Mouse (Mus musculus) ES-E14 (cell line): ENCODE data around the gene Cfap299. TPM values are rescaled to one million over a fixed set of nuclear protein-coding genes. Genes with fewer than 3 reads are reported as not detected.

Source experiments
- DNase-seq: peaks from one replicate; pipeline ENCODE4 v3.0.0-alpha.2; 2013; ENCODE audit warnings: low read depth, low spot score
- H3K27ac ChIP-seq: 2 replicates; pipeline ENCODE4 v1.5.1; 2012; ENCODE audit warnings: low read depth, mild to moderate bottlenecking, low read length, moderate library complexity, mixed read lengths; ENCODE audit not compliant: poor library complexity, insufficient read depth, severe bottlenecking
- H3K36me3 ChIP-seq: 2 replicates; pipeline ENCODE4 v1.6.1; 2012; ENCODE audit warnings: mild to moderate bottlenecking, low read length, moderate library complexity, mixed read lengths; ENCODE audit not compliant: control insufficient read depth, poor library complexity, insufficient read depth, severe bottlenecking
- H3K4me1 ChIP-seq, 2 experiments: fragments of 150-350 bp in 1 of 2; sonication (generic) in 1 of 2; 2 replicates each; pipeline ENCODE4 v1.6.1; 2012; ENCODE audit warnings: low read length in 2 of 2, mild to moderate bottlenecking in 1 of 2, mixed read lengths in 1 of 2; ENCODE audit not compliant: control insufficient read depth in 2 of 2, insufficient read depth in 2 of 2, poor library complexity in 1 of 2
- H3K4me3 ChIP-seq, 2 experiments: fragments of 150-350 bp in 1 of 2; sonication (generic) in 1 of 2; 2 replicates each; pipeline ENCODE4 v1.5.1; 2012; ENCODE audit warnings: low read length in 2 of 2, low read depth in 1 of 2, mild to moderate bottlenecking in 1 of 2, mixed read lengths in 1 of 2; ENCODE audit not compliant: insufficient read depth in 1 of 2, poor library complexity in 1 of 2, severe bottlenecking in 1 of 2
- H3K9ac ChIP-seq: 2 replicates; pipeline ENCODE4 v1.6.1; 2012; ENCODE audit warnings: low read depth, mild to moderate bottlenecking, low read length, mixed read lengths; ENCODE audit not compliant: poor library complexity, insufficient read depth, severe bottlenecking
- H3K9me3 ChIP-seq: fragments of 150-350 bp; sonication (generic); 2 replicates; pipeline ENCODE4 v1.6.1; 2012; ENCODE audit warnings: low read depth, mild to moderate bottlenecking, low read length; ENCODE audit not compliant: control insufficient read depth, insufficient read depth
- CHD2 ChIP-seq: IDR thresholded peaks from 2 replicates; pipeline ENCODE4 v1.6.1; 2014; ENCODE audit warnings: mild to moderate bottlenecking, low read depth, low read length, inconsistent platforms
- HCFC1 ChIP-seq: IDR thresholded peaks from 2 replicates; pipeline ENCODE4 v1.6.1; 2012; ENCODE audit warnings: low read length, inconsistent platforms, borderline replicate concordance; ENCODE audit not compliant: insufficient read depth
- MAFK ChIP-seq: IDR thresholded peaks from 2 replicates; pipeline ENCODE4 v1.6.1; 2014; ENCODE audit warnings: mild to moderate bottlenecking, low read depth, low read length, inconsistent platforms; ENCODE audit not compliant: insufficient read depth
- ZC3H11A ChIP-seq: IDR thresholded peaks from 2 replicates; pipeline ENCODE4 v1.6.1; 2012; ENCODE audit warnings: low read depth, mild to moderate bottlenecking, inconsistent platforms, low read length, borderline replicate concordance
- ZNF384 ChIP-seq: IDR thresholded peaks from 2 replicates; pipeline ENCODE4 v1.6.1; 2012; ENCODE audit warnings: low read depth, low read length, inconsistent platforms
- in situ Hi-C, 2 experiments: fragments of 600-800 bp; cut with MboI; formaldehyde crosslinking; loops; one replicate each; pipeline ENCODE4 v1.15.1; 2025; ENCODE audit warnings: low sequenced_read_pairs in 2 of 2, inconsistent platforms in 1 of 2; ENCODE audit not compliant: unreplicated experiment in 2 of 2
- total RNA-seq: library from RNA; depleted of rRNA; stranded (reverse); fragments of 300-350 nt; gene quantifications from 2 replicates; pipeline ENCODE4 v1.2.3, GENCODE M21; 2012

Gene Cfap299
- total RNA-seq, 1 experiment: not detected

- in situ Hi-C loops: no loop called here
These were observed 193.3 kb downstream of the Cfap299 start for GRCm38 (mm10) chr5:98522270-98522977.

DNA sequence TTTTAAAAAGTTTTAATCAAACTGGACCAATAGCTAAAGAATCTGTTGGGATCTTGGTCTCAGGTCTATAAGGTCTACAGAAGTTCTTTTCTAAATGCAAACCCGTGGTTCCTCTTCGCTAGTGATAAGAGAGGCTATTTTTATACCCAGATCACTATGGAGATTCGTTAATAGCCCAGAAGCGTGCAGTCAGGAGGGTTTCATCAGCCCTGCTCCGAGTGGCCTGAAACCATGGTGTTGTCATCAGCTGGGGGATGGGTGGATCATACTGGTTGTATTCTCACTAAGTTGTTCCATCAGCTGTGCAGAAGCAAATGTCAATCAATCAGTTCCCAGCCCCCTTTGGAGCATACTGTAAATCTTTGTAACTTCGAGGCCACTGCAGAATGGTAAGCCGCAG is 193.9 kb downstream of the Cfap299 start:
- TF ChIP-seq MAFK (no peak), ZNF384 (no peak), ZC3H11A (no peak), HCFC1 (no peak)
- no peaks in the 10 kb centered on the region for H3K4me1 ChIP-seq
- no peak overlapping the region for H3K27ac ChIP-seq
- in situ Hi-C loops: no loop called here
- H3K9me3 ChIP-seq: no peaks in the 10 kb centered on the region
- no peaks in the 10 kb centered on the region for H3K36me3 ChIP-seq
- H3K9ac ChIP-seq: no peak overlapping the region
- H3K4me3 ChIP-seq: no peak overlapping the region
- no peak for DNase-seq

More at GRCm38 (mm10) chr5:98522270-98522977, 193.3 kb downstream of the Cfap299 start:
- TF ChIP-seq MAFK (no peak), ZNF384 (no peak), ZC3H11A (no peak), CHD2 (no peak), HCFC1 (no peak)
- Histone ChIP-seq H3K27ac (no peak overlapping the region), H3K4me1 (no peaks in the 10 kb centered on the region), H3K36me3 (no peaks in the 10 kb centered on the region), H3K4me3 (no peak overlapping the region), H3K9me3 (no peaks in the 10 kb centered on the region), H3K9ac (no peak overlapping the region)
- no peak for DNase-seq

DNA sequence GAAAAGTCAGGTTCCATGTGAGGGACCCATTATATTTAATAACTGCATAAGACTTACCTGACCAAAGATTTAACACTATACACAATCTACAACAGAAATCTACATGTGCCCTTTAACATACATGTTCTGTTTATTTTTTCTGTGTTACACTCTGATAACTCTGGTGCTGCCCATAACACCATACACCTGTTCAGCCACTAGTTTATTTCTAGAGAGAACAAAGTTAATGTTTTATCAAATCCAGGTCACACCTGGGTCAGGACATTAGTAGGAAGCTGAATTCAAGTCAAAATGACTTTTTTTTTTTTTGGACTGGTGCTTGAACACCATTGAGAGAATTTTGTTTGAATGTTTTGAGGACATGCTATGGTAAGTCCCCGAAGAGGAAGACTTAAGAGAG is 194.7 kb downstream of the Cfap299 start:
- H3K9ac ChIP-seq: no peak overlapping the region
- H3K4me1 ChIP-seq: no peaks in the 10 kb centered on the region
- TF ChIP-seq HCFC1: no peak
- no peak for TF ChIP-seq ZC3H11A
- no peak for TF ChIP-seq CHD2
- TF ChIP-seq ZNF384: no peak
- no peak for TF ChIP-seq MAFK
- H3K27ac ChIP-seq: no peak overlapping the region
- no peaks in the 10 kb centered on the region for H3K9me3 ChIP-seq
- in situ Hi-C loops: no loop called here
- H3K4me3 ChIP-seq: no peak overlapping the region
- no peaks in the 10 kb centered on the region for H3K36me3 ChIP-seq
- DNase-seq: no peak

DNA sequence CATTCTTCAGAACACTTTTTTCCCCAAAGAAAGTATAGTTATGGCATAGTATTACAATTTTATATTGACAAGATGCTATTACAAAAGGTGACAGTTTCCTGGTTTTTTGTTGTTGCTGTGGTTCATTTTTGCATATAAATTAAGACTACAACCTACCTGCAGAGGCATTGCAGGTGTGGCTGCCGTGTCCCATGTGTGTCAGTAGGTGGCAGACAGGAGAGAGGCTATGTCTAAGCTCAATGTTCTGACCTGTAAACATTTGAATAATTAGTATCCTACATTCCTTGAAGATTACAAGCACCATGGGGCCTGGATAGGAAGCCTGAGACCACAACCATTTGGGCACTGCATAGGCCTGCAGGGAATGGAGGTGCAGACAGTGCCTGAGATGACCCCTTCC is 212.2 kb downstream of the Cfap299 start:
- no peak for TF ChIP-seq MAFK
- TF ChIP-seq ZC3H11A: no peak
- TF ChIP-seq ZNF384: no peak
- no peak for TF ChIP-seq CHD2
- Histone ChIP-seq H3K9ac (no peak overlapping the region), H3K9me3 (no peaks in the 10 kb centered on the region), H3K27ac (no peak overlapping the region), H3K4me3 (no peak overlapping the region), H3K4me1 (no peaks in the 10 kb centered on the region), H3K36me3 (no peaks in the 10 kb centered on the region)
- no peak for DNase-seq
- in situ Hi-C loops: no loop called here

- Histone ChIP-seq H3K27ac (no peak overlapping the region), H3K4me3 (no peak overlapping the region), H3K9me3 (no peaks in the 10 kb centered on the region), H3K4me1 (no peaks in the 10 kb centered on the region), H3K9ac (no peak overlapping the region), H3K36me3 (no peaks in the 10 kb centered on the region)
- in situ Hi-C loops: loop anchor here in 1 of 2 experiments (25.0 kb wide), 1 partner anchor 88 kb away; no protein-coding TSS in a partner anchor
- no peak for DNase-seq
- TF ChIP-seq ZC3H11A (no peak), HCFC1 (no peak), ZNF384 (no peak), CHD2 (no peak), MAFK (no peak)
These were observed 221.2 kb downstream of the Cfap299 start for GRCm38 (mm10) chr5:98550285-98550684.
